Mouse (Mus musculus): ENCODE results near the gene Acp2.

The Acp2 gene

GRCm38 (mm10) chr2:91202222-91202971 is at the start of gene Acp2, which contains the start of gene Nr1h3:
Gene Acp2, plus strand, starts transcription at chr2:91202885.
Gene Nr1h3, minus strand, starts transcription at chr2:91202834.
- DNase-seq = peak; percentile 87 to 95

GRCm38 (mm10) chr2:91152885-91153377 is 49.8 kb upstream of the Acp2 start:
- no peak for DNase-seq

GRCm38 (mm10) chr2:91154091-91154490 is 48.6 kb upstream of the Acp2 start:
- DNase-seq = no peak

GRCm38 (mm10) chr2:91157002-91157752 is 45.5 kb upstream of the Acp2 start:
- no peak for DNase-seq

- DNase-seq = no peak
Measured at GRCm38 (mm10) chr2:91160591-91160990, 42.1 kb upstream of the Acp2 start.

GRCm38 (mm10) chr2:91162952-91163351 is 39.7 kb upstream of the Acp2 start:
- DNase-seq = no peak

- no peak for DNase-seq
Measured at GRCm38 (mm10) chr2:91163532-91163931, 39.2 kb upstream of the Acp2 start.

GRCm38 (mm10) chr2:91164991-91165390 is 37.7 kb upstream of the Acp2 start:
- no peak for DNase-seq

GRCm38 (mm10) chr2:91167629-91168028 is 35.1 kb upstream of the Acp2 start:
- DNase-seq = no peak

- peak in 1 of 2 experiments; percentile 41 for DNase-seq
Measured at GRCm38 (mm10) chr2:91169587-91170322, 32.9 kb upstream of the Acp2 start.

- no peak for DNase-seq
Measured at GRCm38 (mm10) chr2:91175490-91175889, 27.2 kb upstream of the Acp2 start.

GRCm38 (mm10) chr2:91176234-91176633 is 26.5 kb upstream of the Acp2 start:
- DNase-seq = no peak

GRCm38 (mm10) chr2:91179825-91180224 is 22.9 kb upstream of the Acp2 start:
- no peak for DNase-seq

- DNase-seq = peak; percentile 51 to 71
Measured at GRCm38 (mm10) chr2:91180706-91181105, 22.0 kb upstream of the Acp2 start.

GRCm38 (mm10) chr2:91182016-91182404 is 20.7 kb upstream of the Acp2 start:
- peak; percentile 67 to 71 for DNase-seq

GRCm38 (mm10) chr2:91182405-91183147 is 20.1 kb upstream of the Acp2 start:
- peak; percentile 91 to 93 for DNase-seq

GRCm38 (mm10) chr2:91183148-91183513 is 19.6 kb upstream of the Acp2 start:
- peak; percentile 98 to 100 for DNase-seq

GRCm38 (mm10) chr2:91183711-91184405 is 18.8 kb upstream of the Acp2 start, which contains the start of gene Madd:
Gene Madd, minus strand, starts transcription at chr2:91183837.
- DNase-seq = no peak

GRCm38 (mm10) chr2:91186208-91186607 is 16.5 kb upstream of the Acp2 start:
- no peak for DNase-seq

GRCm38 (mm10) chr2:91187431-91187830 is 15.3 kb upstream of the Acp2 start:
- DNase-seq = no peak

GRCm38 (mm10) chr2:91190501-91190900 is 12.2 kb upstream of the Acp2 start:
- DNase-seq = no peak

Measured in cerebellum, adult 18-20 months (tissue).